Mouse (Mus musculus): ENCODE results near the gene Nrd1. TPM values are rescaled to one million over a fixed set of nuclear protein-coding genes. Genes with fewer than 3 reads are reported as not detected.

The Nrd1 gene
- polyA plus RNA-seq, 1 experiment from 2014 or later, result 41.3 TPM

DNA sequence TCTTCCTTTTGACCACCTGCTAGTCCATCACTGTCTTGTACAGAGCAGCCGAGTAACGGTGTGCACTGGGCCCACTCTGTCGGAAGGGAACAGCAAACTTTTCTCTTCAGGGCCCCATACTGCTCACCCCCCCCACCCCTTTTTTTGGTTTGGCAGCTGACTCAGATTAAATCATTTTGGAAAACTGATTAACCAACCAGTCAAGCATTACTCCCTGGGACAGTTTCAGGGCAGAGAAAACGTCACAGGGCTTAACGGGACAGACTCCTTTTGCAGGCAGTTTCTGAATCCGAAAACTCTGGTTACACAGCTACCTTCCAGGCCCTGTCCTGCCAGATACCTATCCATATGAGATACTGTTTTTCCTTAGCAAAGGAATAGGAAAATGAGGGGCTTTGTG, 64.5 kb downstream of the Nrd1 start:
- no peak overlapping the region for H3K9ac ChIP-seq (ENCODE audit: low read depth, low read length)
- DNase-seq (ENCODE audit: low spot score) (no peak), ATAC-seq (replicated peaks; ENCODE audit: low FRiP score) (no peak)
- H3K27ac ChIP-seq (ENCODE audit: low read depth, low read length), result no peak overlapping the region
- 92% methylated on average over 6 of the region's 6 CpGs for WGBS
- no peaks in the 10 kb centered on the region for H3K9me3 ChIP-seq (ENCODE audit: control insufficient read depth, low read length)
- H3K4me3 ChIP-seq (ENCODE audit: low read depth, low read length), result no peak overlapping the region
- H3K4me2 ChIP-seq, result no peak overlapping the region
- H3K27me3 ChIP-seq (replicated peaks; ENCODE audit: control insufficient read depth, insufficient read depth, low read length), result no peaks in the 10 kb centered on the region
- peaks cover 16% of the 10 kb centered on the region for H3K36me3 ChIP-seq (ENCODE audit: control insufficient read depth, insufficient read depth, low read length)
- no peaks in the 10 kb centered on the region for H3K4me1 ChIP-seq (replicated peaks; ENCODE audit: control insufficient read depth, insufficient read depth, low read length)

DNA sequence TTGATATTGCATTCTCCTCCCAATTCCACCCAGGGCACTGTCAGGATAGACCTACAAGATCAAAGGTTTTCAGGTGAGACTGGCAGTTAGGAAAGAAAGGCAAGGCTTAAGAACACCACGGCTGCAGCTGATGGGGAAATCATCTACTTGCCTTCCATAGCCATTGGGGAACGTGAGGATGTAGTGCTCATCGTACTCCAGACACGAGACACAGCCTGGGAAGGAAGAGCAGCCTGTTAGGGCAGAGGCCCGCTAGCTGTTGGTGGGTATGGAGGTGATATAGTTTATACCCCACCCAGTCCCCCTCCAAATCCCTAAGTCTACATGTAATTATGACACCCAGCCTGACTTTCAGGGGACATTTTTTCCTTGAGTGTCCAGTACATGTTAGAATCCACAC, 65.3 kb downstream of the Nrd1 start:
- 89% methylated on average over 5 of the region's 5 CpGs for WGBS
- DNase-seq (ENCODE audit: low spot score) (no peak), ATAC-seq (replicated peaks; ENCODE audit: low FRiP score) (no peak)
- no peak overlapping the region for H3K4me2 ChIP-seq
- H3K9me3 ChIP-seq (ENCODE audit: control insufficient read depth, low read length), result no peaks in the 10 kb centered on the region
- H3K27me3 ChIP-seq (replicated peaks; ENCODE audit: control insufficient read depth, insufficient read depth, low read length), result no peaks in the 10 kb centered on the region
- H3K4me3 ChIP-seq (ENCODE audit: low read depth, low read length), result no peak overlapping the region
- no peaks in the 10 kb centered on the region for H3K4me1 ChIP-seq (replicated peaks; ENCODE audit: control insufficient read depth, insufficient read depth, low read length)
- H3K36me3 ChIP-seq (ENCODE audit: control insufficient read depth, insufficient read depth, low read length), result peaks cover 10% of the 10 kb centered on the region
- no peak overlapping the region for H3K27ac ChIP-seq (ENCODE audit: low read depth, low read length)
- H3K9ac ChIP-seq (ENCODE audit: low read depth, low read length), result no peak overlapping the region

DNA sequence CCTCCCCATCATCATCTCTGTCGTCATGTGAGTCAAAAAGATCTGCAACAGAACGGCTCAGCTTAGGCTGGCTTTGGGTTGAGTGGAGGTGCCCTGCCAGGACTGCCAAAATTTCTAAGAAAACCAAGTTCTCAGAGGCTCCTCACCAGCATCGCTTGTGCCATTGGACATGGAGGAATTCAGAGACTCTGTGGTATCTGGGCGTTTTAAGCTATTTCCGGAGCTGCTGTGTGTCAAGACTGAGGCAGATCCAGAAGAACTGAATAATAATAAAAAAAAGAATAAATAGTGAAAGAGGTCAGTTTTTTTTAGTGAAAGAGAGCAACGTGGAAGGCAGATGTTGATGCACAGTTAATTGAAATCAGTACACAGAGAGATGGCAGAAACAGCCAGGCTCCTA, 72.4 kb downstream of the Nrd1 start:
- no peak overlapping the region for H3K4me3 ChIP-seq (ENCODE audit: low read depth, low read length)
- ATAC-seq (replicated peaks; ENCODE audit: low FRiP score) (no peak), DNase-seq (ENCODE audit: low spot score) (no peak)
- peaks cover 3% of the 10 kb centered on the region; the same call in 1 of the 2 replicates for H3K36me3 ChIP-seq (ENCODE audit: control insufficient read depth, insufficient read depth, low read length)
- H3K27me3 ChIP-seq (replicated peaks; ENCODE audit: control insufficient read depth, insufficient read depth, low read length), result no peaks in the 10 kb centered on the region
- H3K4me1 ChIP-seq (replicated peaks; ENCODE audit: control insufficient read depth, insufficient read depth, low read length), result no peaks in the 10 kb centered on the region; the same call in 1 of the 2 replicates
- no peak overlapping the region for H3K9ac ChIP-seq (ENCODE audit: low read depth, low read length)
- 79% methylated on average over 6 of the region's 6 CpGs for WGBS
- no peak overlapping the region for H3K27ac ChIP-seq (ENCODE audit: low read depth, low read length)
- no peaks in the 10 kb centered on the region for H3K9me3 ChIP-seq (ENCODE audit: control insufficient read depth, low read length)
- H3K4me2 ChIP-seq, result no peak overlapping the region

GRCm38 (mm10) chr4:109073296-109073695, 72.8 kb downstream of the Nrd1 start:
- no peaks in the 10 kb centered on the region for H3K9me3 ChIP-seq (ENCODE audit: control insufficient read depth, low read length)
- H3K27me3 ChIP-seq (replicated peaks; ENCODE audit: control insufficient read depth, insufficient read depth, low read length), result no peaks in the 10 kb centered on the region
- ATAC-seq (replicated peaks; ENCODE audit: low FRiP score), result no peak
- H3K36me3 ChIP-seq (ENCODE audit: control insufficient read depth, insufficient read depth, low read length), result peaks cover 3% of the 10 kb centered on the region; the same call in 1 of the 2 replicates
- no peak overlapping the region for H3K4me3 ChIP-seq (ENCODE audit: low read depth, low read length)
- no peak overlapping the region for H3K4me2 ChIP-seq
- no peaks in the 10 kb centered on the region; the same call in 1 of the 2 replicates for H3K4me1 ChIP-seq (replicated peaks; ENCODE audit: control insufficient read depth, insufficient read depth, low read length)
- WGBS, result 85% methylated on average over 3 of the region's 3 CpGs
- no peak overlapping the region for H3K27ac ChIP-seq (ENCODE audit: low read depth, low read length)
- no peak overlapping the region for H3K9ac ChIP-seq (ENCODE audit: low read depth, low read length)
- DNase-seq (ENCODE audit: low spot score), result no peak

DNA sequence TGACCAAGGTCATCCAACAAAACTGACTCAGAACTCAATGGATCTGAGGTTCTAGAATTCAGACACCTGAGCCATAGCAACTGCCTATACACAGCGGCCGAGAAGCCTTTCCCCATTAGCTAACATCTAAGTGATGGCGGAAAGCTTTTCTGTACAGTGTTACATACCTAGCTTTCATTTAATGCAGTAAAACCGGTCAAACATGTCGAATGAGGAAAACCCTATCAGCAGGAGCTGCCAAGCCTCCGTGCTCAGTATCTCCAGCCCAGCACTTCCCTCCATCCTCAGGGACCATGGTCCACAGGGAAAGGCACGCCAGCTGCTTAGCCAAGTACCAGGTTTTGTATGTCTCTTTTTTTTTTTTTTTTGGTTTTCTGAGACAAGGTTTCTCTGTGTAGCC, 78.5 kb downstream of the Nrd1 start:
- H3K27ac ChIP-seq (ENCODE audit: low read depth, low read length), result no peak overlapping the region
- H3K4me1 ChIP-seq (replicated peaks; ENCODE audit: control insufficient read depth, insufficient read depth, low read length), result no peaks in the 10 kb centered on the region
- 95% methylated on average over 7 of the region's 7 CpGs for WGBS
- H3K4me3 ChIP-seq (ENCODE audit: low read depth, low read length), result no peak overlapping the region
- no peaks in the 10 kb centered on the region for H3K27me3 ChIP-seq (replicated peaks; ENCODE audit: control insufficient read depth, insufficient read depth, low read length)
- no peaks in the 10 kb centered on the region for H3K9me3 ChIP-seq (ENCODE audit: control insufficient read depth, low read length)
- no peak for ATAC-seq (replicated peaks; ENCODE audit: low FRiP score)
- H3K4me2 ChIP-seq, result no peak overlapping the region
- no peaks in the 10 kb centered on the region; the same call in 1 of the 2 replicates for H3K36me3 ChIP-seq (ENCODE audit: control insufficient read depth, insufficient read depth, low read length)
- no peak overlapping the region for H3K9ac ChIP-seq (ENCODE audit: low read depth, low read length)
- DNase-seq (ENCODE audit: low spot score), result no peak

GRCm38 (mm10) chr4:109079676-109080075, 79.2 kb downstream of the Nrd1 start:
- Histone ChIP-seq H3K4me3 (ENCODE audit: low read depth, low read length) (no peak overlapping the region), H3K27ac (ENCODE audit: low read depth, low read length) (no peak overlapping the region)
- ATAC-seq (replicated peaks; ENCODE audit: low FRiP score), result no peak

GRCm38 (mm10) chr4:109080118-109080517, 79.7 kb downstream of the Nrd1 start:
- Histone ChIP-seq H3K4me3 (ENCODE audit: low read depth, low read length) (no peak overlapping the region), H3K27ac (ENCODE audit: low read depth, low read length) (no peak overlapping the region), H3K36me3 (ENCODE audit: control insufficient read depth, insufficient read depth, low read length) (no peaks in the 10 kb centered on the region; the same call in 1 of the 2 replicates), H3K9me3 (ENCODE audit: control insufficient read depth, low read length) (no peaks in the 10 kb centered on the region), H3K27me3 (replicated peaks; ENCODE audit: control insufficient read depth, insufficient read depth, low read length) (no peaks in the 10 kb centered on the region), H3K4me1 (replicated peaks; ENCODE audit: control insufficient read depth, insufficient read depth, low read length) (no peaks in the 10 kb centered on the region), H3K4me2 (no peak overlapping the region), H3K9ac (ENCODE audit: low read depth, low read length) (no peak overlapping the region)
- ATAC-seq (replicated peaks; ENCODE audit: low FRiP score) (no peak), DNase-seq (ENCODE audit: low spot score) (no peak)
- 81% methylated on average over 5 of the region's 5 CpGs for WGBS

More at GRCm38 (mm10) chr4:109079676-109080075, 79.2 kb downstream of the Nrd1 start:
- Histone ChIP-seq H3K9me3 (ENCODE audit: control insufficient read depth, low read length) (no peaks in the 10 kb centered on the region), H3K27me3 (replicated peaks; ENCODE audit: control insufficient read depth, insufficient read depth, low read length) (no peaks in the 10 kb centered on the region), H3K9ac (ENCODE audit: low read depth, low read length) (no peak overlapping the region), H3K4me1 (replicated peaks; ENCODE audit: control insufficient read depth, insufficient read depth, low read length) (no peaks in the 10 kb centered on the region), H3K36me3 (ENCODE audit: control insufficient read depth, insufficient read depth, low read length) (no peaks in the 10 kb centered on the region; the same call in 1 of the 2 replicates), H3K4me2 (no peak overlapping the region)
- DNase-seq (ENCODE audit: low spot score), result no peak
- WGBS, result 75% methylated on average over 3 of the region's 3 CpGs

DNA sequence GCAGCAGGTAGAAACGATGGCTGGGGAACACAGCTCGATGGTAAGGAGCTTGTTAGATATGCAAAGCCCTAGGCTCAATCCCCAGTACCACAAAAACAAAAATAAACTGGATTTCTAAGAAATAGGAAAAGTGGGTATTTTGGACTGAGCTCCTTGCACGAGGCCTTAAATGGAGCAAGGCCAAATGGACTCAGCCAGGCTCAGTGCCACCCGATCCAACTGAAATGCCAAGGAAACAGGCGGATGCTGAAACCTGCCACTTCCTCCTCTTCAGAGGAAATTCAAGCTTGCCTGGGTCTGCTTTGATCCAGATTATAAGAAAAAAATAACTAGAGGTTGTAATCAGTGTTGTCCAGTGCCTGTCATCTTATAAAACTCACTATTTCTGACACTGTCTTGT, 88.7 kb downstream of the Nrd1 start:
- H3K9ac ChIP-seq (ENCODE audit: low read depth, low read length), result no peak overlapping the region

DNA sequence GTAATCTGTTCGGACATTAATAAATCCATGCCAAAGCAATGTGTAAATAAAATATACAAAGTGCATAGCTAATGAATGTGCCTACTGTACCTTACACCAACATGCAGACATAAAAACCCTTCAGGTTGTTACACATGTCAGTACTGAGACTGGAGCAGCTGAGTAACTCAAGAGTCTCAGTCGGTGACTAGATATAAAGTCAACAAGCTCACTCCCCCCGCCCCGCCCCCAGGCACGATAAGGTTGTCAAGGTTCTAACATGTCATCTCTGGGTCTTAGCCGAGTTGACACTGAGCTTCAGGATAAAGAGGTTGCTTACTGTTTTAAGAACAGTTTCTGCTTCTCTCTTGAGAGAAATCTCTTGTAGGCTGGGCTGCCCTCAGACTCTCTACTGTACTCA, 89.5 kb downstream of the Nrd1 start:
- 45% methylated on average over 6 of the region's 6 CpGs for WGBS
- Histone ChIP-seq H3K9me3 (ENCODE audit: control insufficient read depth, low read length) (no peaks in the 10 kb centered on the region), H3K27ac (ENCODE audit: low read depth, low read length) (no peak overlapping the region), H3K4me2 (no peak overlapping the region), H3K4me3 (ENCODE audit: low read depth, low read length) (no peak overlapping the region), H3K36me3 (ENCODE audit: control insufficient read depth, insufficient read depth, low read length) (no peaks in the 10 kb centered on the region), H3K9ac (ENCODE audit: low read depth, low read length) (no peak overlapping the region), H3K27me3 (replicated peaks; ENCODE audit: control insufficient read depth, insufficient read depth, low read length) (no peaks in the 10 kb centered on the region), H3K4me1 (replicated peaks; ENCODE audit: control insufficient read depth, insufficient read depth, low read length) (peaks cover 9% of the 10 kb centered on the region)
- DNase-seq (ENCODE audit: low spot score), result peak; percentile 39
- peak; percentile 70 for ATAC-seq (replicated peaks; ENCODE audit: low FRiP score)

More for the DNA sequence above, 88.7 kb downstream of the Nrd1 start:
- H3K4me3 ChIP-seq (ENCODE audit: low read depth, low read length), result no peak overlapping the region
- no peaks in the 10 kb centered on the region for H3K9me3 ChIP-seq (ENCODE audit: control insufficient read depth, low read length)
- WGBS, result 86% methylated on average over 5 of the region's 5 CpGs
- no peak overlapping the region for H3K27ac ChIP-seq (ENCODE audit: low read depth, low read length)
- ATAC-seq (replicated peaks; ENCODE audit: low FRiP score) (no peak), DNase-seq (ENCODE audit: low spot score) (no peak)
- no peaks in the 10 kb centered on the region for H3K27me3 ChIP-seq (replicated peaks; ENCODE audit: control insufficient read depth, insufficient read depth, low read length)
- H3K4me2 ChIP-seq, result no peak overlapping the region
- H3K4me1 ChIP-seq (replicated peaks; ENCODE audit: control insufficient read depth, insufficient read depth, low read length), result peaks cover 5% of the 10 kb centered on the region
- no peaks in the 10 kb centered on the region for H3K36me3 ChIP-seq (ENCODE audit: control insufficient read depth, insufficient read depth, low read length)

Data from liver, embryonic 11.5 days (tissue).